Mouse (Mus musculus): Measurements from ENCODE around the gene Epo. TPM values are rescaled to one million over a fixed set of nuclear protein-coding genes. Genes with fewer than 3 reads are reported as not detected.
A peak's percentile ranks its signal among the peaks of the same experiment; 100 is the strongest.

Epo gene
- polyA plus RNA-seq, 1 experiment from 2014 or later, result 0.45 TPM

- H3K9me3 ChIP-seq (replicated peaks), result no peaks in the 10 kb centered on the region
- H3K27me3 ChIP-seq, result no peaks in the 10 kb centered on the region
- WGBS, result 79% methylated on average over 11 of the region's 11 CpGs
- H3K27ac ChIP-seq, result no peak overlapping the region
- H3K9ac ChIP-seq, result no peak overlapping the region
- H3K4me1 ChIP-seq, result peaks cover 56% of the 10 kb centered on the region
- no peak overlapping the region for H3K4me2 ChIP-seq
- no peak overlapping the region for H3K4me3 ChIP-seq (replicated peaks)
- peaks cover 18% of the 10 kb centered on the region for H3K36me3 ChIP-seq
- ATAC-seq (replicated peaks; ENCODE audit: low FRiP score), result no peak; the same call in 1 of the 2 replicates
These were observed 19.9 kb downstream of the Epo start for GRCm38 (mm10) chr5:137512847-137513794.

- H3K27me3 ChIP-seq, result no peaks in the 10 kb centered on the region
- H3K9me3 ChIP-seq (replicated peaks), result no peaks in the 10 kb centered on the region
- peaks cover 56% of the 10 kb centered on the region for H3K4me1 ChIP-seq
- peaks cover 7% of the 10 kb centered on the region; the same call in 1 of the 2 replicates for H3K36me3 ChIP-seq
- peak overlapping the region; percentile 85 for H3K4me3 ChIP-seq (replicated peaks)
- H3K9ac ChIP-seq, result peak overlapping the region; percentile 95; the same call in 1 of the 2 replicates
- H3K27ac ChIP-seq, result no peak overlapping the region
- H3K4me2 ChIP-seq, result peak overlapping the region; percentile 80
- WGBS, result 50% methylated on average over 3 of the region's 3 CpGs
- no peak for ATAC-seq (replicated peaks; ENCODE audit: low FRiP score)
These were observed 21.3 kb downstream of the Epo start for GRCm38 (mm10) chr5:137511706-137512105.

- H3K9me3 ChIP-seq (replicated peaks), result no peaks in the 10 kb centered on the region
- peaks cover 48% of the 10 kb centered on the region for H3K4me1 ChIP-seq
- under 1% methylated on average over 41 of the region's 83 CpGs for WGBS
- H3K4me2 ChIP-seq, result peak overlapping the region; percentile 80
- H3K27ac ChIP-seq, result peak overlapping the region; percentile 84
- H3K9ac ChIP-seq, result peak overlapping the region; percentile 95
- peak; percentile 40 for ATAC-seq (replicated peaks; ENCODE audit: low FRiP score)
- H3K27me3 ChIP-seq, result no peaks in the 10 kb centered on the region
- peaks cover 7% of the 10 kb centered on the region; the same call in 1 of the 2 replicates for H3K36me3 ChIP-seq
- peak overlapping the region; percentile 85 for H3K4me3 ChIP-seq (replicated peaks)
These were observed 22.3 kb downstream of the Epo start for GRCm38 (mm10) chr5:137510573-137511390.

- Histone ChIP-seq H3K9me3 (replicated peaks) (no peaks in the 10 kb centered on the region), H3K4me1 (peaks cover 44% of the 10 kb centered on the region), H3K27me3 (no peaks in the 10 kb centered on the region), H3K9ac (peak overlapping the region; percentile 95), H3K36me3 (peaks cover 7% of the 10 kb centered on the region; the same call in 1 of the 2 replicates), H3K4me3 (replicated peaks) (peak overlapping the region; percentile 85), H3K27ac (peak overlapping the region; percentile 84), H3K4me2 (peak overlapping the region; percentile 80)
- peak; percentile 60 for ATAC-seq (replicated peaks; ENCODE audit: low FRiP score)
- WGBS, result 3% methylated on average over 33 of the region's 52 CpGs
These were observed 23.0 kb downstream of the Epo start for GRCm38 (mm10) chr5:137510014-137510501.

GRCm38 (mm10) chr5:137504041-137504440 is 29.0 kb downstream of the Epo start:
- Histone ChIP-seq H3K4me2 (no peak overlapping the region), H3K9ac (no peak overlapping the region), H3K9me3 (replicated peaks) (no peaks in the 10 kb centered on the region), H3K27ac (no peak overlapping the region), H3K4me1 (peaks cover 17% of the 10 kb centered on the region), H3K27me3 (no peaks in the 10 kb centered on the region), H3K36me3 (peaks cover 15% of the 10 kb centered on the region), H3K4me3 (replicated peaks) (no peak overlapping the region)
- WGBS, result 78% methylated on average over 6 of the region's 6 CpGs
- no peak for ATAC-seq (replicated peaks; ENCODE audit: low FRiP score)

- H3K27ac ChIP-seq, result peak overlapping the region; percentile 100
- peak; percentile 89 for ATAC-seq (replicated peaks; ENCODE audit: low FRiP score)
- no peaks in the 10 kb centered on the region for H3K9me3 ChIP-seq (replicated peaks)
- H3K36me3 ChIP-seq, result peaks cover 15% of the 10 kb centered on the region
- H3K9ac ChIP-seq, result peak overlapping the region; percentile 56
- peaks cover 17% of the 10 kb centered on the region for H3K4me1 ChIP-seq
- peak overlapping the region; percentile 76 for H3K4me2 ChIP-seq
- WGBS, result under 1% methylated on average over 30 of the region's 30 CpGs
- H3K4me3 ChIP-seq (replicated peaks), result peak overlapping the region; percentile 86
- H3K27me3 ChIP-seq, result no peaks in the 10 kb centered on the region
These were observed 30.4 kb downstream of the Epo start for GRCm38 (mm10) chr5:137502667-137503110.

GRCm38 (mm10) chr5:137501709-137502666 is 31.1 kb downstream of the Epo start, which contains the start of gene Pop7:
TSS of gene Pop7 (minus strand) at chr5:137502518.
- peaks cover 17% of the 10 kb centered on the region for H3K4me1 ChIP-seq
- H3K9ac ChIP-seq, result peak within 1 kb of the TSS; percentile 75
- peak within 1 kb of the TSS; percentile 86 for H3K4me3 ChIP-seq (replicated peaks)
- no peaks in the 10 kb centered on the region for H3K9me3 ChIP-seq (replicated peaks)
- peak within 1 kb of the TSS; percentile 100 for H3K27ac ChIP-seq
- ATAC-seq (replicated peaks; ENCODE audit: low FRiP score), result peak; percentile 95
- peak within 1 kb of the TSS; percentile 76 for H3K4me2 ChIP-seq
- H3K36me3 ChIP-seq, result peaks cover 15% of the 10 kb centered on the region
- no peaks in the 10 kb centered on the region for H3K27me3 ChIP-seq
- 1% methylated on average over 64 of the region's 64 CpGs for WGBS

- Histone ChIP-seq H3K4me1 (peaks cover 17% of the 10 kb centered on the region), H3K4me2 (no peak overlapping the region), H3K36me3 (peaks cover 15% of the 10 kb centered on the region), H3K9me3 (replicated peaks) (no peaks in the 10 kb centered on the region), H3K27me3 (no peaks in the 10 kb centered on the region), H3K4me3 (replicated peaks) (no peak overlapping the region), H3K27ac (no peak overlapping the region), H3K9ac (no peak overlapping the region)
- no peak for ATAC-seq (replicated peaks; ENCODE audit: low FRiP score)
- WGBS, result 90% methylated on average over 7 of the region's 7 CpGs
These were observed 32.9 kb downstream of the Epo start for GRCm38 (mm10) chr5:137500186-137500585.

- WGBS, result 50% methylated on average over 13 of the region's 13 CpGs
- H3K27me3 ChIP-seq, result no peaks in the 10 kb centered on the region
- H3K4me3 ChIP-seq (replicated peaks), result no peak overlapping the region
- H3K9ac ChIP-seq, result no peak overlapping the region
- H3K9me3 ChIP-seq (replicated peaks), result no peaks in the 10 kb centered on the region
- no peak overlapping the region for H3K4me2 ChIP-seq
- no peaks in the 10 kb centered on the region for H3K36me3 ChIP-seq
- 0 out of 2 replicates have a peak, but pooled peaks cover 3% of the 10 kb centered on the region for H3K4me1 ChIP-seq
- no peak overlapping the region for H3K27ac ChIP-seq
- ATAC-seq (replicated peaks; ENCODE audit: low FRiP score), result no peak
These were observed 39.2 kb downstream of the Epo start for GRCm38 (mm10) chr5:137493831-137494230.

GRCm38 (mm10) chr5:137491559-137491958 is 41.5 kb downstream of the Epo start:
- Histone ChIP-seq H3K27me3 (peaks cover 7% of the 10 kb centered on the region), H3K4me1 (0 out of 2 replicates have a peak, but pooled peaks cover 3% of the 10 kb centered on the region), H3K9me3 (replicated peaks) (no peaks in the 10 kb centered on the region), H3K9ac (no peak overlapping the region), H3K36me3 (no peaks in the 10 kb centered on the region), H3K4me3 (replicated peaks) (no peak overlapping the region), H3K4me2 (no peak overlapping the region), H3K27ac (no peak overlapping the region)
- ATAC-seq (replicated peaks; ENCODE audit: low FRiP score), result no peak
- 46% methylated on average over 4 of the region's 4 CpGs for WGBS

- peaks cover 24% of the 10 kb centered on the region for H3K4me1 ChIP-seq
- 84% methylated on average over 7 of the region's 7 CpGs for WGBS
- H3K4me2 ChIP-seq, result no peak overlapping the region
- ATAC-seq (replicated peaks; ENCODE audit: low FRiP score), result no peak
- H3K9ac ChIP-seq, result no peak overlapping the region
- no peaks in the 10 kb centered on the region for H3K36me3 ChIP-seq
- H3K9me3 ChIP-seq (replicated peaks), result no peaks in the 10 kb centered on the region
- no peak overlapping the region for H3K4me3 ChIP-seq (replicated peaks)
- peaks cover 36% of the 10 kb centered on the region for H3K27me3 ChIP-seq
- H3K27ac ChIP-seq, result no peak overlapping the region
These were observed 45.4 kb downstream of the Epo start for GRCm38 (mm10) chr5:137487616-137488015.

Data from kidney, embryonic 15.5 days (tissue).